ENCODE assay signal across 23 mouse cellular contexts in genomic region chr12:105794896-105795295, GRCm38 (mm10). TPM values are rescaled to one million over a fixed set of nuclear protein-coding genes. Genes with fewer than 3 reads are reported as not detected.
DNase-seq lines count a peak whose midpoint lies in the region; ATAC-seq and TF ChIP-seq lines count a peak whose summit lies in the region.
"Had no signal": no experiment of that assay in that cellular context is flagged by ENCODE, and none has a peak within 500 bp of the region (broad histone marks: within the 10 kb centered on the region; RNA-seq: fewer than 3 reads in every experiment).

No protein-coding gene starts in this region.

- no peak overlapping the region for H3K4me2 ChIP-seq in lung, postnatal 0 days (replicated peaks; ENCODE audit: low read depth, low read length)
- no peak overlapping the region for H3K4me2 ChIP-seq in forebrain, embryonic 16.5 days (ENCODE audit: low read length)
- H3K4me2 ChIP-seq: embryonic facial prominence, embryonic 13.5 days; embryonic facial prominence, embryonic 15.5 days; forebrain, embryonic 12.5 days had no signal

- H3K9ac ChIP-seq in lung, postnatal 0 days (replicated peaks; ENCODE audit: low read depth): no peak overlapping the region
- no peak overlapping the region for H3K9ac ChIP-seq in forebrain, embryonic 16.5 days (replicated peaks; ENCODE audit: low read depth, low read length)
- H3K9ac ChIP-seq: embryonic facial prominence, embryonic 13.5 days; embryonic facial prominence, embryonic 15.5 days; forebrain, embryonic 12.5 days; forebrain, postnatal 0 days had no signal

- no peaks in the 10 kb centered on the region for H3K36me3 ChIP-seq in lung, postnatal 0 days (ENCODE audit: insufficient read depth, low read length)
- peaks cover 3% of the 10 kb centered on the region; the same call in 1 of the 2 replicates for H3K36me3 ChIP-seq in splenic B cell, adult 2 months (ENCODE audit: control insufficient read depth, insufficient read depth, low read length, poor library complexity, severe bottlenecking)
- no peaks in the 10 kb centered on the region for H3K36me3 ChIP-seq in forebrain, embryonic 16.5 days (ENCODE audit: control insufficient read depth, insufficient read depth)

- no peaks in the 10 kb centered on the region for H3K4me1 ChIP-seq in lung, postnatal 0 days (ENCODE audit: insufficient read depth, low read depth, low read length)
- H3K4me1 ChIP-seq in forebrain, embryonic 16.5 days (replicated peaks; ENCODE audit: control insufficient read depth, insufficient read depth, low read length): no peaks in the 10 kb centered on the region
- H3K4me1 ChIP-seq: embryonic facial prominence, embryonic 13.5 days; embryonic facial prominence, embryonic 15.5 days; forebrain, embryonic 10.5 days; forebrain, embryonic 12.5 days had no signal

- no peak for TF ChIP-seq EP300 in lung, postnatal 0 days (IDR thresholded peaks at IDR 0.05)

- peak; percentile 8 for DNase-seq in lung, postnatal 0 days (ENCODE audit: low spot score)
- no peak for DNase-seq in lung, postnatal 36 days
- peak; percentile 19 for DNase-seq in splenic B cell, adult 2 months (ENCODE audit: low read depth, low spot score)
- no peak for DNase-seq in heart, adult 9 months (ENCODE audit: low spot score in 2 of 2)
- DNase-seq: adrenal gland, adult 2 months; adrenal gland, postnatal 10 days; adrenal gland, postnatal 25 days; cerebellum, adult 11 months; cerebellum, adult 18-20 months; cerebellum, adult 8-10 months; cerebellum, adult 9-11 months; cerebellum, postnatal 14 days; cerebellum, postnatal 36 days; embryo, embryonic 11 days; forebrain, postnatal 0 days had no signal

- H3K27me3 ChIP-seq in lung, postnatal 0 days (replicated peaks; ENCODE audit: insufficient read depth, low read length): no peaks in the 10 kb centered on the region
- H3K27me3 ChIP-seq in splenic B cell, adult 2 months (ENCODE audit: control insufficient read depth, insufficient read depth, low read length, poor library complexity, severe bottlenecking): no peaks in the 10 kb centered on the region
- H3K27me3 ChIP-seq in forebrain, embryonic 16.5 days (replicated peaks; ENCODE audit: control insufficient read depth, insufficient read depth, low read length): no peaks in the 10 kb centered on the region
- H3K27me3 ChIP-seq: embryonic facial prominence, embryonic 13.5 days; embryonic facial prominence, embryonic 15.5 days; forebrain, embryonic 12.5 days had no signal

- no peak overlapping the region for H3K4me3 ChIP-seq in lung, postnatal 0 days (ENCODE audit: low read depth, low read length)
- H3K4me3 ChIP-seq in forebrain, embryonic 16.5 days (replicated peaks; ENCODE audit: low read length): no peak overlapping the region
- H3K4me3 ChIP-seq: embryonic facial prominence, embryonic 13.5 days; embryonic facial prominence, embryonic 15.5 days; erythroblast, embryonic 14.5 days; forebrain, embryonic 10.5 days; forebrain, embryonic 12.5 days had no signal

- TF ChIP-seq CTCF in lung, postnatal 0 days (IDR thresholded peaks at IDR 0.05): no peak

- 69% methylated on average over 2 of the region's 2 CpGs for WGBS in lung, postnatal 0 days
- WGBS in forebrain, embryonic 16.5 days: 96% methylated on average over 2 of the region's 2 CpGs

- no peaks in the 10 kb centered on the region for H3K9me3 ChIP-seq in lung, postnatal 0 days (ENCODE audit: low read length)
- H3K9me3 ChIP-seq in forebrain, embryonic 16.5 days (ENCODE audit: control insufficient read depth, low read length): no peaks in the 10 kb centered on the region
- H3K9me3 ChIP-seq: embryonic facial prominence, embryonic 13.5 days; embryonic facial prominence, embryonic 15.5 days; forebrain, embryonic 10.5 days; forebrain, embryonic 12.5 days had no signal

- no peak for ATAC-seq in lung, postnatal 0 days
- ATAC-seq in megakaryocyte, adult 5-6 weeks (ENCODE audit: poor library complexity, severe bottlenecking): peak; percentile 64
- ATAC-seq in forebrain, embryonic 16.5 days: no peak
- ATAC-seq: forebrain, embryonic 14.5 days; forebrain, postnatal 0 days had no signal

- H3K27ac ChIP-seq in lung, postnatal 0 days (ENCODE audit: low read length): no peak overlapping the region
- H3K27ac ChIP-seq in forebrain, embryonic 16.5 days (ENCODE audit: low read length): no peak overlapping the region
- H3K27ac ChIP-seq: embryonic facial prominence, embryonic 13.5 days; embryonic facial prominence, embryonic 15.5 days; forebrain, embryonic 10.5 days; forebrain, embryonic 12.5 days had no signal

RNA-seq across cellular contexts. Expression of gene Papola, which starts 10.4 kb away (rescaled TPM):
- 102 and 116 TPM in 2 replicates for polyA plus RNA-seq in lung, postnatal 0 days (2015; fragmentation: Nextera tagmentation; extraction: Ambion mirVana)
- total RNA-seq in megakaryocyte, adult 5-6 weeks (2015): 218 and 251 TPM in 2 replicates
- 129 and 148 TPM in 2 replicates for total RNA-seq in megakaryocyte, adult 5-6 weeks (2017)
- 196 and 230 TPM in 2 replicates for polyA plus RNA-seq in forebrain, embryonic 16.5 days (2015; fragmentation: Nextera tagmentation; extraction: Ambion mirVana)

Comparison
In these comparisons a context has a peak if more than half of its experiments do, and no peak if none do; other contexts are left out.
1. DNase-seq: peak in lung, postnatal 0 days (single experiment) and splenic B cell, adult 2 months (single experiment); none in lung, postnatal 36 days (single experiment) and heart, adult 9 months (0 of 2).